Mouse (Mus musculus) heart, postnatal 0 days (tissue): ENCODE measurements around the gene Hrk. TPM values are rescaled to one million over a fixed set of nuclear protein-coding genes. Genes with fewer than 3 reads are reported as not detected.

ENCODE experiments used
- ATAC-seq: fragments of 200-750 bp; cut with Nextera tagmentation; 2 replicates; pipeline ENCODE4 v1.8.0; 2017; ENCODE audit warnings: low read depth, moderate number of reproducible peaks, moderate library complexity; ENCODE audit not compliant: insufficient read depth
- DNase-seq: peaks from one replicate; pipeline ENCODE4 v3.0.0-alpha.2; 2016; ENCODE audit warnings: low spot score
- H3K27ac ChIP-seq: fragments of 300-500 bp; sonication (generic); 2 replicates; pipeline ENCODE4 v1.5.1; 2014; ENCODE audit warnings: low read depth, mild to moderate bottlenecking
- H3K27me3 ChIP-seq: fragments of 300-500 bp; sonication (generic); 2 replicates; pipeline ENCODE4 v1.6.1; 2014; ENCODE audit warnings: low read length, mixed read lengths; ENCODE audit not compliant: control insufficient read depth, insufficient read depth
- H3K36me3 ChIP-seq: fragments of 300-500 bp; sonication (generic); replicated peaks from 2 replicates; pipeline ENCODE4 v1.6.1; 2014; ENCODE audit warnings: low read length, mixed read lengths; ENCODE audit not compliant: control insufficient read depth, insufficient read depth
- H3K4me1 ChIP-seq: fragments of 300-500 bp; sonication (generic); 2 replicates; pipeline ENCODE4 v1.6.1; 2014; ENCODE audit warnings: antibody characterized with exemption; ENCODE audit not compliant: control insufficient read depth, insufficient read depth
- H3K4me2 ChIP-seq: fragments of 300-500 bp; sonication (generic); 2 replicates; pipeline ENCODE4 v1.6.1; 2014; ENCODE audit warnings: low read depth, mild to moderate bottlenecking, low read length, moderate library complexity
- H3K4me3 ChIP-seq: fragments of 300-500 bp; sonication (generic); 2 replicates; pipeline ENCODE4 v1.5.1; 2014; ENCODE audit warnings: low read depth, low read length
- H3K9ac ChIP-seq: fragments of 300-500 bp; sonication (generic); replicated peaks from 2 replicates; pipeline ENCODE4 v1.6.1; 2014; ENCODE audit warnings: low read depth, low read length, mixed read lengths
- H3K9me3 ChIP-seq: fragments of 300-500 bp; sonication (generic); replicated peaks from 2 replicates; pipeline ENCODE4 v1.6.1; 2016; ENCODE audit warnings: low read length; ENCODE audit not compliant: control insufficient read depth
- CTCF ChIP-seq: IDR thresholded peaks from 2 replicates; pipeline ENCODE4 v1.5.1; 2016; ENCODE audit warnings: antibody characterized with exemption, control low read depth, low read depth
- EP300 ChIP-seq: IDR thresholded peaks from 2 replicates; pipeline ENCODE4 v1.6.1; 2016; ENCODE audit warnings: antibody characterized with exemption, low read depth
- WGBS: fragments of 180-500 bp; shearing (Covaris S2); extraction: QIAGEN DNeasy Blood & Tissue Kit; methylation state at CpG from one replicate; pipeline ENCODE4 v1.1.7; 2014; 5-methylcytosine and 5-hydroxymethylcytosine counted together
- polyA plus RNA-seq: library from polyadenylated mRNA; unstranded; fragments of >200 nt; fragmentation: Nextera tagmentation; extraction: Ambion mirVana; gene quantifications from 2 replicates; pipeline ENCODE4 v1.2.1, GENCODE M21; 2015
- total RNA-seq: library from RNA; depleted of rRNA; stranded (reverse); fragments of >200 nt; gene quantifications from 2 replicates; pipeline ENCODE4 v1.2.3, GENCODE M21; 2014; ENCODE audit warnings: low replicate concordance

Hrk gene
- total and polyA plus RNA-seq, 2 experiments from 2014 or later: 0.04 to 0.11 TPM

DNA sequence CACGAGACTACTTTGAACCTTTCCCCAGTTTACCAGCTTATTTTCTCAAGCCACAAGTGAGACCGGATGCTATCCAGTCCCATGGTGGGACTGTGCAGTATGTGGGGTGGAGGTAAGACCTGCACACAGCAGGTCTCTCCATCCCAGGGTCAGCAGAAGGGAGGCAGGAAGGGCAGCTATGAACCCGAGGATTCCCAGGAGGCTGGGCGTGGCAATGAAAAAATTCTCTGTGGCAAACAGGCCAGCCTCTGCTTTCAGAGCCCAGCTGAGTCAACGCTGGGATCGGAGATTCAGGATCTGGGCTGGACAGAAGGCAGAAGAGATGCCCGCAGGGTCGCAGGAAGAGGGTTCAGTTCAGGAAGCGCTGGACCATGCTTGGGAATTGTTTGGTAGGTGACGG lies 17.2 kb upstream of the Hrk start:
- ATAC-seq (no peak), DNase-seq (no peak)
- H3K9me3 ChIP-seq: no peaks in the 10 kb centered on the region
- peaks cover 60% of the 10 kb centered on the region for H3K4me1 ChIP-seq
- H3K9ac ChIP-seq: no peak overlapping the region
- 69% methylated on average over 10 of the region's 10 CpGs for WGBS
- peaks cover 16% of the 10 kb centered on the region for H3K36me3 ChIP-seq
- no peaks in the 10 kb centered on the region for H3K27me3 ChIP-seq
- H3K4me2 ChIP-seq: no peak overlapping the region
- H3K4me3 ChIP-seq: no peak overlapping the region
- no peak overlapping the region for H3K27ac ChIP-seq
- TF ChIP-seq CTCF: no peak

DNA sequence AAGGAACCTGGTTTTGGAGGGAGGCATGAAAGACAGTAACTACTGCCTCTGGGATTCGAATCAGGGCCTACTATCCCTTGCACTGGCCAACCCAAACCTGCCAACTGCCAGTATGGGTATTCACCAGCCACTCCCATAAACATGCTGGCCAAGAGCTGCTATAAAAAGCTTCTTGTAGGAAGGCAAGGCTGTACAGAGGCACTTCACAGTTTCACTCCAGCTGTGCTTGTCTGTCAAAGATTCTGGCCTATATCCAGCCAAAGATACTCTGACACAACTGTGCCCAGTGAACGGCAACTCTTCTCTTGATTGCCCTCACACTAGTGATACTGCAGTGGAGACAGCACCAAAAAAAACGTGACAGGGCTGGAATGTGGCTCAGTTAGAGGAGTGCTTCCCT lies 14.7 kb upstream of the Hrk start:
- H3K27ac ChIP-seq: no peak overlapping the region
- peaks cover 60% of the 10 kb centered on the region for H3K4me1 ChIP-seq
- H3K36me3 ChIP-seq: peaks cover 11% of the 10 kb centered on the region; the same call in 1 of the 2 replicates
- H3K27me3 ChIP-seq: no peaks in the 10 kb centered on the region
- no peak overlapping the region for H3K9ac ChIP-seq
- no peaks in the 10 kb centered on the region for H3K9me3 ChIP-seq
- H3K4me3 ChIP-seq: no peak overlapping the region
- peak; percentile 47; the same call in 1 of the 2 replicates for ATAC-seq
- DNase-seq: peak; percentile 55
- TF ChIP-seq EP300: no peak
- no peak for TF ChIP-seq CTCF
- no peak overlapping the region for H3K4me2 ChIP-seq
- WGBS: 22% methylated on average over 3 of the region's 3 CpGs

DNA sequence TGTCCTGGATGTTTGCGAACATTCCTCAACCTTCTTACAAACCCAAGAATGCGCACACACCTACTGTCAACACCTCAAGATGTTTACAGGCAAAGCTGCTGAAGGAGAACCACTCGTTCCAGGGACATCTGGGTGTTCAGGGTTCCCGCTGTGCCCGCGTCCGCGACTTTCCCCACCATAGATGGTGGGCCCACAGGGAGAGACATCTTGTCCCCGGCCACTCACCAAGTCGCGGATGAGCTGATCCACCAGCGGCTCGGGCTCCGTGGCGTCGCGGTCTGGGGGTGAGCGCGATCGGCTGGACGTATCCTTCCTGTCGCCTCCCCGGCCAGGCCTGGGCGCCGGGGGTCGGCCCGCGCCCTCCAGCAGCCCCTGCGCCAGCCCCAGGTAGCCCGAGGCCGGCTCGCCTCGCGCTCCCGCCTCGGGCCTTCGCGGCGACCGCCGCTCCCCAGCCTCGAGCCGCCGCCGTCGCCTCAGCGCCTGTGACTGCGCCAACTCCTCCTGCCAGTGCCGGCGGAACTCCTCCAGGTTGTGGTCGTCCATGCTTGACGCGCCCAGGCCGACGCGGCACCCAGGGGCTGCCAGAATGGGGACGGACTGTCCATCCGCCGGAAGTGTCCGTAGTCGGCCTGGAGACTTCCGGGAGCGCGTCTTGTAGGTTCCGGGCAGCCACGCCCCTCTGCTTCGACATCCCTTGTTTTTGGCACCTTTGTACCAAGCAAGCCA lies 9.4 kb upstream of the Hrk start, which contains the start of gene Fbxw8:
Gene Fbxw8, minus strand, starts transcription at position 626 of the 726 bp plus-strand sequence.
- under 1% methylated on average over 65 of the region's 67 CpGs for WGBS
- DNase-seq: peak; percentile 82
- peak within 1 kb of the TSS; percentile 88 for H3K4me3 ChIP-seq
- peak; percentile 85 for ATAC-seq
- H3K4me2 ChIP-seq: peak within 1 kb of the TSS; percentile 94
- no peaks in the 10 kb centered on the region for H3K9me3 ChIP-seq
- H3K4me1 ChIP-seq: peaks cover 17% of the 10 kb centered on the region
- H3K27ac ChIP-seq: peak within 1 kb of the TSS; percentile 46; the same call in 1 of the 2 replicates
- no peaks in the 10 kb centered on the region for H3K27me3 ChIP-seq
- no peak for TF ChIP-seq EP300
- TF ChIP-seq CTCF: no peak
- peak within 1 kb of the TSS; percentile 88 for H3K9ac ChIP-seq
- H3K36me3 ChIP-seq: peaks cover 6% of the 10 kb centered on the region; the same call in 1 of the 2 replicates

DNA sequence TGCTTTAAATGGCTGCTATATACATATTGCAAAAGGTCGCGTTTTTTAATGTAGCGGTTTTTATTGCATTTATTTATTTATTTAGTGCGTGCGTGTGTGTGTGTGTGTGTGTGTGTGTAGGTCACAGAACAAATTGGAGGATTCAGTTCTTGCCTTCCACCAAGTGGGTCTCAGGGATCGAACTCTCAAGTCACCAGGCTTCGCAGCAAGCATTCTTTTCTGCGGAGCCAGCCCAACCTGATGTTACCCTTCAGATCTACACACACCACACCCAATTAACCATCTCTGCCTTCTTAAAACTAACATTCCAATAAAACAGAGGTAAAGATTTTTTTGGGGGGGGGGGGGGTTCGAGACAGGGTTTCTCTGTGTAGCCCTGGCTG lies 8.9 kb upstream of the Hrk start:
- Histone ChIP-seq H3K9me3 (no peaks in the 10 kb centered on the region), H3K4me1 (peaks cover 12% of the 10 kb centered on the region; the same call in 1 of the 2 replicates), H3K4me3 (peak overlapping the region; percentile 88), H3K27me3 (no peaks in the 10 kb centered on the region), H3K4me2 (peak overlapping the region; percentile 94), H3K9ac (0 out of 2 replicates have a peak overlapping the region, but pooled peaks have one; percentile 88), H3K27ac (no peak overlapping the region), H3K36me3 (peaks cover 6% of the 10 kb centered on the region; the same call in 1 of the 2 replicates)
- WGBS: 16% methylated on average over 8 of the region's 9 CpGs
- DNase-seq (no peak), ATAC-seq (no peak)
- TF ChIP-seq EP300 (no peak), CTCF (no peak)

DNA sequence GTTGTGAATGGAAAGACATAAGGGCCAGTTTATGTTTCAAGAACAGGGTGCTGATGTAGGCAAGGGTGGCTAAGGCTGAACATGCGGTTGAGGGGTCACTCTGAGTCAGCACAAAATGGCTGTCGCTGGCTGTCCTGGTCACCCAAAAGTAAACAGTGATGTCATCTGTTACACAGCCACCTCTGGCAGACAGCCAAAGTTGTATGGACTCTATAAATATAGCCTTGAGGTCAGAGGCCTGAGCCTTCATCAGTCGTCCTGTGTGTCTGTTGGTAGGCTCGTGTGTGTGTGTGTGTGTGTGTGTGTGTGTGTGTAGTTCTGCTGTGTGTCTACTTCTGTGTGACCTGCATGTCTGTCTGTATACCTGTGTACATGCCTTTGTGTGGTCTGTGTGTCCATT lies 7.5 kb upstream of the Hrk start:
- H3K4me3 ChIP-seq: no peak overlapping the region
- no peak overlapping the region for H3K9ac ChIP-seq
- ATAC-seq (peak; percentile 40), DNase-seq (peak; percentile 47)
- peaks cover 6% of the 10 kb centered on the region; the same call in 1 of the 2 replicates for H3K27me3 ChIP-seq
- 16% methylated on average over 4 of the region's 4 CpGs for WGBS
- no peak overlapping the region for H3K4me2 ChIP-seq
- H3K9me3 ChIP-seq: no peaks in the 10 kb centered on the region
- no peaks in the 10 kb centered on the region; the same call in 1 of the 2 replicates for H3K36me3 ChIP-seq
- no peak for TF ChIP-seq CTCF
- no peak for TF ChIP-seq EP300
- peaks cover 12% of the 10 kb centered on the region; the same call in 1 of the 2 replicates for H3K4me1 ChIP-seq
- H3K27ac ChIP-seq: no peak overlapping the region
